Mouse (Mus musculus) liver, embryonic 11.5 days (tissue): ENCODE measurements at regions not wholly inside any gene's neighbourhood (a gene's known extent, or its start where the extent isn't known, plus 50 kb on each side); places are given as distances from the start of the nearest gene placed in this dataset.

Experiments used
- ATAC-seq: fragments of 200-750 bp; cut with Nextera tagmentation; replicated peaks from 2 replicates; pipeline ENCODE4 v1.8.0; 2017; ENCODE audit warnings: moderate number of reproducible peaks, mild to moderate bottlenecking, moderate TSS enrichment, moderate library complexity; ENCODE audit not compliant: low FRiP score
- DNase-seq: peaks from one replicate; pipeline ENCODE4 v3.0.0-alpha.2; 2017; ENCODE audit warnings: low spot score
- H3K27ac ChIP-seq: fragments of 300-500 bp; sonication (generic); 2 replicates; pipeline ENCODE4 v1.5.1; 2014; ENCODE audit warnings: mild to moderate bottlenecking, low read depth, low read length, control low read depth
- H3K27me3 ChIP-seq: fragments of 300-500 bp; sonication (generic); replicated peaks from 2 replicates; pipeline ENCODE4 v1.6.1; 2014; ENCODE audit warnings: low read length, mixed read lengths; ENCODE audit not compliant: control insufficient read depth, insufficient read depth
- H3K36me3 ChIP-seq: fragments of 300-500 bp; sonication (generic); 2 replicates; pipeline ENCODE4 v1.6.1; 2014; ENCODE audit warnings: mild to moderate bottlenecking, low read length, moderate library complexity, mixed read lengths; ENCODE audit not compliant: control insufficient read depth, insufficient read depth
- H3K4me1 ChIP-seq: fragments of 300-500 bp; sonication (generic); replicated peaks from 2 replicates; pipeline ENCODE4 v1.6.1; 2014; ENCODE audit warnings: low read length, mixed read lengths; ENCODE audit not compliant: control insufficient read depth, insufficient read depth
- H3K4me2 ChIP-seq: fragments of 300-500 bp; sonication (generic); 2 replicates; pipeline ENCODE4 v1.6.1; 2014; ENCODE audit warnings: mild to moderate bottlenecking, control low read depth, moderate library complexity
- H3K4me3 ChIP-seq: fragments of 300-500 bp; sonication (generic); 2 replicates; pipeline ENCODE4 v1.5.1; 2014; ENCODE audit warnings: low read depth, low read length, control low read depth
- H3K9ac ChIP-seq: fragments of 300-500 bp; sonication (generic); 2 replicates; pipeline ENCODE4 v1.6.1; 2014; ENCODE audit warnings: low read depth, low read length, control low read depth
- H3K9me3 ChIP-seq: fragments of 300-500 bp; sonication (generic); 2 replicates; pipeline ENCODE4 v1.6.1; 2016; ENCODE audit warnings: low read length, inconsistent platforms, mixed read lengths; ENCODE audit not compliant: control insufficient read depth
- WGBS: fragments of 180-500 bp; shearing (Covaris S2); extraction: QIAGEN DNeasy Blood & Tissue Kit; methylation state at CpG from one replicate; pipeline ENCODE4 v1.1.7; 2014; 5-methylcytosine and 5-hydroxymethylcytosine counted together

GRCm38 (mm10) chr11:45460000-45460792, 391.7 kb upstream of the Clint1 start:
- Histone ChIP-seq H3K4me1 (no peaks in the 10 kb centered on the region), H3K4me2 (no peak overlapping the region), H3K4me3 (no peak overlapping the region), H3K36me3 (no peaks in the 10 kb centered on the region), H3K9ac (no peak overlapping the region), H3K27me3 (no peaks in the 10 kb centered on the region), H3K27ac (no peak overlapping the region), H3K9me3 (no peaks in the 10 kb centered on the region)
- no peak for DNase-seq
- WGBS: 74% methylated on average over 11 of the region's 11 CpGs
- no peak for ATAC-seq

- no peaks in the 10 kb centered on the region for H3K9me3 ChIP-seq
- no peak overlapping the region for H3K27ac ChIP-seq
- no peak overlapping the region for H3K4me2 ChIP-seq
- H3K4me3 ChIP-seq: no peak overlapping the region
- H3K36me3 ChIP-seq: no peaks in the 10 kb centered on the region
- 81% methylated on average over 4 of the region's 4 CpGs for WGBS
- H3K27me3 ChIP-seq: no peaks in the 10 kb centered on the region
- H3K9ac ChIP-seq: no peak overlapping the region
- ATAC-seq (no peak), DNase-seq (no peak)
- no peaks in the 10 kb centered on the region for H3K4me1 ChIP-seq
Observed at GRCm38 (mm10) chr11:45464501-45464900, 387.4 kb upstream of the Clint1 start.

- no peak overlapping the region for H3K4me3 ChIP-seq
- H3K36me3 ChIP-seq: no peaks in the 10 kb centered on the region
- H3K4me1 ChIP-seq: no peaks in the 10 kb centered on the region
- no peak overlapping the region for H3K27ac ChIP-seq
- WGBS: 68% methylated on average over 3 of the region's 3 CpGs
- H3K4me2 ChIP-seq: no peak overlapping the region
- ATAC-seq (no peak), DNase-seq (no peak)
- H3K9me3 ChIP-seq: no peaks in the 10 kb centered on the region
- no peaks in the 10 kb centered on the region for H3K27me3 ChIP-seq
- no peak overlapping the region for H3K9ac ChIP-seq
Observed at GRCm38 (mm10) chr11:45466350-45466749, 385.5 kb upstream of the Clint1 start.

- Histone ChIP-seq H3K27ac (no peak overlapping the region), H3K4me1 (no peaks in the 10 kb centered on the region), H3K36me3 (no peaks in the 10 kb centered on the region), H3K9ac (no peak overlapping the region), H3K27me3 (no peaks in the 10 kb centered on the region), H3K4me3 (no peak overlapping the region), H3K9me3 (no peaks in the 10 kb centered on the region), H3K4me2 (no peak overlapping the region)
- ATAC-seq (no peak), DNase-seq (no peak)
- WGBS: 78% methylated on average over 5 of the region's 5 CpGs
Observed at GRCm38 (mm10) chr11:45472171-45472570, 379.7 kb upstream of the Clint1 start.

GRCm38 (mm10) chr11:45476917-45477316, 374.9 kb upstream of the Clint1 start:
- ATAC-seq (no peak), DNase-seq (no peak)
- no peaks in the 10 kb centered on the region for H3K27me3 ChIP-seq
- no peak overlapping the region for H3K4me2 ChIP-seq
- no peak overlapping the region for H3K4me3 ChIP-seq
- 69% methylated on average over 4 of the region's 4 CpGs for WGBS
- H3K27ac ChIP-seq: no peak overlapping the region
- H3K4me1 ChIP-seq: no peaks in the 10 kb centered on the region
- no peaks in the 10 kb centered on the region for H3K36me3 ChIP-seq
- H3K9me3 ChIP-seq: no peaks in the 10 kb centered on the region
- H3K9ac ChIP-seq: no peak overlapping the region

- DNase-seq: no peak
- 78% methylated on average over 4 of the region's 4 CpGs for WGBS
- ATAC-seq: no peak
Observed at GRCm38 (mm10) chr11:45485950-45486349, 365.9 kb upstream of the Clint1 start.

GRCm38 (mm10) chr11:45491021-45491967, 360.6 kb upstream of the Clint1 start:
- H3K9ac ChIP-seq: no peak overlapping the region
- ATAC-seq: no peak
- no peaks in the 10 kb centered on the region for H3K9me3 ChIP-seq
- no peaks in the 10 kb centered on the region for H3K4me1 ChIP-seq
- no peak overlapping the region for H3K4me3 ChIP-seq
- H3K27ac ChIP-seq: no peak overlapping the region
- no peaks in the 10 kb centered on the region for H3K36me3 ChIP-seq
- 76% methylated on average over 19 of the region's 20 CpGs for WGBS
- no peak for DNase-seq
- no peaks in the 10 kb centered on the region for H3K27me3 ChIP-seq
- H3K4me2 ChIP-seq: no peak overlapping the region

More at GRCm38 (mm10) chr11:45485950-45486349, 365.9 kb upstream of the Clint1 start:
- Histone ChIP-seq H3K4me3 (no peak overlapping the region), H3K27ac (no peak overlapping the region), H3K27me3 (no peaks in the 10 kb centered on the region), H3K9me3 (no peaks in the 10 kb centered on the region), H3K9ac (no peak overlapping the region), H3K4me1 (no peaks in the 10 kb centered on the region), H3K4me2 (no peak overlapping the region), H3K36me3 (no peaks in the 10 kb centered on the region)

- no peak for ATAC-seq
- H3K36me3 ChIP-seq: no peaks in the 10 kb centered on the region
- no peaks in the 10 kb centered on the region for H3K4me1 ChIP-seq
- H3K27ac ChIP-seq: no peak overlapping the region
- no peak overlapping the region for H3K4me2 ChIP-seq
- H3K4me3 ChIP-seq: no peak overlapping the region
- DNase-seq: no peak
- 54% methylated on average over 1 of the region's 1 CpGs for WGBS
- no peaks in the 10 kb centered on the region for H3K27me3 ChIP-seq
- no peak overlapping the region for H3K9ac ChIP-seq
- H3K9me3 ChIP-seq: no peaks in the 10 kb centered on the region
Observed at GRCm38 (mm10) chr11:45495246-45495645, 356.6 kb upstream of the Clint1 start.
